Mouse (Mus musculus) kidney, adult 9 months (tissue): Measurements from ENCODE around the gene Tmem19.

Source experiments
- DNase-seq: peaks from one replicate; pipeline ENCODE4 v3.0.0; 2022

The Tmem19 gene

GRCm38 (mm10) chr10:115309191-115309590, 53.1 kb downstream of the Tmem19 start:
- no peak for DNase-seq

GRCm38 (mm10) chr10:115307331-115307875, 54.9 kb downstream of the Tmem19 start:
- DNase-seq = no peak

- DNase-seq = no peak
Observed at GRCm38 (mm10) chr10:115298683-115299082, 63.6 kb downstream of the Tmem19 start.

DNA sequence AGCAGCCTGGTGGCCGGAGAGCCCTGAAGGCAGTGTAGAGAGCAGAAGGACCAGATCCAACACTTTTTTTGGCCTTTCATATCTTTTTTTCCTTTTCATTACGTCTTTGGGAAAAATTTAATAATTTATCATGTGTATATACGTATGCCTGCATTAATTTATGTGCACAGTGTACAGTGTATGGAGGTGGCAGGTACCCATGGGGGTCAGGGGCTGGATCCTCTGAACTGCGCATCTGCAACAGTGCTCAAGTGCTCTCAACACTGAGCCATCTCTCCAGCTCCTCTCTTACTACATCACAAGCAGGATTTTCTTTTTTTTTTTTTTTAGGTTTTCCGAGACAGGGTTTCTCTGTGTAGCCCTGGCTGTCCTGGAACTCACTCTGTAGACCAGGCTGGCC, 64.7 kb downstream of the Tmem19 start:
- no peak for DNase-seq

DNA sequence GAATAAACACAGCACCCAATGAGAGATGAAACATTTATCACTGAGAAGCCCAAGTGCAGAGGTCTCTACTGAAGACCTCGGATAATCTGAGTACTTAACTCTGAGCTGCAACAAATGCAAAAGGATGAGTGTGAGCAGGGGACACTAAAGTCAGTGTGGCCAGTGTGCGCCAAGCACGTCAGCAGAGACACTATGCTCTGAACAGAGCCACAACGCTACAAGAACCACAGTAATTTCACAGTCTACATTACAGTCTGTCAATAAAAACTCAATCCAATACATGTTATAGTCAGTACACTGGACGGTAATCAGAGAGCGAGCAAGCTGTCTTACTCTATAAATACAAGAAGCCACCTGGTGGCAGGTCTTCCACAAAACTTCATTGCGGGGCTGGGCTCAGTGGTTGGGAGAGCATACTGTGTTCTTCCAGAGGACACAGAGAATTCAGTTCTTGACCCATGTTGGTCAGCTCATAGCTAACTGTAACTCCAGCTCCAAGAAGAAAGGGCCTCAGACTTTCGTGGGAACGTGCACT, 65.8 kb downstream of the Tmem19 start:
- no peak for DNase-seq

GRCm38 (mm10) chr10:115295162-115295561, 67.1 kb downstream of the Tmem19 start:
- no peak for DNase-seq

GRCm38 (mm10) chr10:115294715-115295114, 67.6 kb downstream of the Tmem19 start:
- no peak for DNase-seq

- no peak for DNase-seq
Observed at GRCm38 (mm10) chr10:115293946-115294345, 68.4 kb downstream of the Tmem19 start.

DNA sequence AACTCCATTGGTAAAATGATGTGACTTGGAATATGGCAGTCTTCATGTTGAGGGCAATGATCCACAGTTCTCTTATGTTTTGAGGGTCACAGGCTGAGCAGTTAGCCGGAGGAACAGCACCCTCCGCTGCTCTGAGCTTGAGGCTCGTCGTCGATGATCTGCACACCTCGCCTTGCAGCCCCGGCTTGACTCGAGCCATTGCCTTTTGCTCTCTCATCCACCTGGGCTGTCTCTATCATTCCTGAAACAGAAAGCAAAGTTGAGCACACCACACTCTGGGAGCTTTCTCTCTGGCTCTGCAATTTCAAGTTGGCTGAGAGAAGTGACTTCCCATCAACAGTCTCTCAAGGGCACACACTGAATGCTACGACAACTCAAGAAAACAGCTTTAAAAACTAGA, 71.6 kb downstream of the Tmem19 start:
- no peak for DNase-seq
